Mouse (Mus musculus): ENCODE measurements at regions not wholly inside any gene's neighbourhood (a gene's known extent, or its start where the extent isn't known, plus 50 kb on each side); places are given as distances from the start of the nearest gene placed in this dataset.

GRCm38 (mm10) chr16:39159725-39160124 lies 267.3 kb downstream of the Igsf11 start:
- H3K4me3 ChIP-seq (ENCODE audit: low read depth, low read length): no peak overlapping the region
- no peaks in the 10 kb centered on the region for H3K36me3 ChIP-seq (ENCODE audit: control insufficient read depth, insufficient read depth, low read length, poor library complexity, severe bottlenecking)
- no peak overlapping the region for H3K27ac ChIP-seq (ENCODE audit: insufficient read depth, low read length)
- H3K27me3 ChIP-seq (ENCODE audit: control insufficient read depth, insufficient read depth, low read length, poor library complexity, severe bottlenecking): no peaks in the 10 kb centered on the region; the same call in none of the 2 replicates
- no peak for TF ChIP-seq CTCF (IDR thresholded peaks at IDR 0.05; ENCODE audit: low read depth, low read length)
- TF ChIP-seq EP300 (IDR thresholded peaks at IDR 0.05; ENCODE audit: insufficient read depth, low read depth, low read length): no peak
- no peak for TF ChIP-seq POLR2A (IDR thresholded peaks at IDR 0.05; ENCODE audit: insufficient read depth, low read length)
- H3K9me3 ChIP-seq (replicated peaks; ENCODE audit: control insufficient read depth, insufficient read depth, low read length, poor library complexity, severe bottlenecking): no peaks in the 10 kb centered on the region
- no peaks in the 10 kb centered on the region for H3K4me1 ChIP-seq (ENCODE audit: control insufficient read depth, insufficient read depth, low read length)
- no peak overlapping the region for H3K9ac ChIP-seq (ENCODE audit: low read depth, poor library complexity, severe bottlenecking)

GRCm38 (mm10) chr16:39162684-39163083 lies 270.2 kb downstream of the Igsf11 start:
- Histone ChIP-seq H3K36me3 (ENCODE audit: control insufficient read depth, insufficient read depth, low read length, poor library complexity, severe bottlenecking) (no peaks in the 10 kb centered on the region), H3K4me3 (ENCODE audit: low read depth, low read length) (no peak overlapping the region), H3K4me1 (ENCODE audit: control insufficient read depth, insufficient read depth, low read length) (no peaks in the 10 kb centered on the region), H3K27ac (ENCODE audit: insufficient read depth, low read length) (no peak overlapping the region), H3K27me3 (ENCODE audit: control insufficient read depth, insufficient read depth, low read length, poor library complexity, severe bottlenecking) (no peaks in the 10 kb centered on the region; the same call in none of the 2 replicates), H3K9me3 (replicated peaks; ENCODE audit: control insufficient read depth, insufficient read depth, low read length, poor library complexity, severe bottlenecking) (no peaks in the 10 kb centered on the region), H3K9ac (ENCODE audit: low read depth, poor library complexity, severe bottlenecking) (no peak overlapping the region)
- TF ChIP-seq CTCF (IDR thresholded peaks at IDR 0.05; ENCODE audit: low read depth, low read length): no peak

GRCm38 (mm10) chr16:39191861-39192260 lies 299.4 kb downstream of the Igsf11 start:
- Histone ChIP-seq H3K27ac (ENCODE audit: insufficient read depth, low read length) (no peak overlapping the region), H3K36me3 (ENCODE audit: control insufficient read depth, insufficient read depth, low read length, poor library complexity, severe bottlenecking) (no peaks in the 10 kb centered on the region), H3K4me3 (ENCODE audit: low read depth, low read length) (no peak overlapping the region), H3K9ac (ENCODE audit: low read depth, poor library complexity, severe bottlenecking) (no peak overlapping the region), H3K4me1 (ENCODE audit: control insufficient read depth, insufficient read depth, low read length) (no peaks in the 10 kb centered on the region), H3K27me3 (ENCODE audit: control insufficient read depth, insufficient read depth, low read length, poor library complexity, severe bottlenecking) (no peaks in the 10 kb centered on the region), H3K9me3 (replicated peaks; ENCODE audit: control insufficient read depth, insufficient read depth, low read length, poor library complexity, severe bottlenecking) (no peaks in the 10 kb centered on the region)
- no peak for TF ChIP-seq EP300 (IDR thresholded peaks at IDR 0.05; ENCODE audit: insufficient read depth, low read depth, low read length)
- no peak for TF ChIP-seq POLR2A (IDR thresholded peaks at IDR 0.05; ENCODE audit: insufficient read depth, low read length)
- no peak for TF ChIP-seq CTCF (IDR thresholded peaks at IDR 0.05; ENCODE audit: low read depth, low read length)

GRCm38 (mm10) chr16:39195431-39195830 lies 303.0 kb downstream of the Igsf11 start:
- no peak overlapping the region for H3K4me3 ChIP-seq (ENCODE audit: low read depth, low read length)
- TF ChIP-seq EP300 (IDR thresholded peaks at IDR 0.05; ENCODE audit: insufficient read depth, low read depth, low read length): no peak
- TF ChIP-seq CTCF (IDR thresholded peaks at IDR 0.05; ENCODE audit: low read depth, low read length): no peak
- no peak for TF ChIP-seq POLR2A (IDR thresholded peaks at IDR 0.05; ENCODE audit: insufficient read depth, low read length)
- no peak overlapping the region for H3K27ac ChIP-seq (ENCODE audit: insufficient read depth, low read length)
- H3K9me3 ChIP-seq (replicated peaks; ENCODE audit: control insufficient read depth, insufficient read depth, low read length, poor library complexity, severe bottlenecking): no peaks in the 10 kb centered on the region
- H3K9ac ChIP-seq (ENCODE audit: low read depth, poor library complexity, severe bottlenecking): no peak overlapping the region
- no peaks in the 10 kb centered on the region for H3K27me3 ChIP-seq (ENCODE audit: control insufficient read depth, insufficient read depth, low read length, poor library complexity, severe bottlenecking)
- H3K36me3 ChIP-seq (ENCODE audit: control insufficient read depth, insufficient read depth, low read length, poor library complexity, severe bottlenecking): no peaks in the 10 kb centered on the region
- no peaks in the 10 kb centered on the region for H3K4me1 ChIP-seq (ENCODE audit: control insufficient read depth, insufficient read depth, low read length)

GRCm38 (mm10) chr16:39196896-39197295 lies 304.4 kb downstream of the Igsf11 start:
- Histone ChIP-seq H3K27ac (ENCODE audit: insufficient read depth, low read length) (no peak overlapping the region), H3K27me3 (ENCODE audit: control insufficient read depth, insufficient read depth, low read length, poor library complexity, severe bottlenecking) (no peaks in the 10 kb centered on the region), H3K9ac (ENCODE audit: low read depth, poor library complexity, severe bottlenecking) (no peak overlapping the region), H3K4me1 (ENCODE audit: control insufficient read depth, insufficient read depth, low read length) (no peaks in the 10 kb centered on the region), H3K36me3 (ENCODE audit: control insufficient read depth, insufficient read depth, low read length, poor library complexity, severe bottlenecking) (no peaks in the 10 kb centered on the region), H3K9me3 (replicated peaks; ENCODE audit: control insufficient read depth, insufficient read depth, low read length, poor library complexity, severe bottlenecking) (no peaks in the 10 kb centered on the region), H3K4me3 (ENCODE audit: low read depth, low read length) (no peak overlapping the region)
- TF ChIP-seq EP300 (IDR thresholded peaks at IDR 0.05; ENCODE audit: insufficient read depth, low read depth, low read length): no peak
- TF ChIP-seq CTCF (IDR thresholded peaks at IDR 0.05; ENCODE audit: low read depth, low read length): no peak
- no peak for TF ChIP-seq POLR2A (IDR thresholded peaks at IDR 0.05; ENCODE audit: insufficient read depth, low read length)

GRCm38 (mm10) chr16:39223551-39223950 lies 331.1 kb downstream of the Igsf11 start:
- Histone ChIP-seq H3K9ac (ENCODE audit: low read depth, poor library complexity, severe bottlenecking) (no peak overlapping the region), H3K9me3 (replicated peaks; ENCODE audit: control insufficient read depth, insufficient read depth, low read length, poor library complexity, severe bottlenecking) (no peaks in the 10 kb centered on the region; the same call in 1 of the 2 replicates), H3K4me1 (ENCODE audit: control insufficient read depth, insufficient read depth, low read length) (no peaks in the 10 kb centered on the region), H3K4me3 (ENCODE audit: low read depth, low read length) (no peak overlapping the region), H3K27ac (ENCODE audit: insufficient read depth, low read length) (no peak overlapping the region), H3K36me3 (ENCODE audit: control insufficient read depth, insufficient read depth, low read length, poor library complexity, severe bottlenecking) (no peaks in the 10 kb centered on the region), H3K27me3 (ENCODE audit: control insufficient read depth, insufficient read depth, low read length, poor library complexity, severe bottlenecking) (no peaks in the 10 kb centered on the region)
- TF ChIP-seq EP300 (IDR thresholded peaks at IDR 0.05; ENCODE audit: insufficient read depth, low read depth, low read length) (no peak), POLR2A (IDR thresholded peaks at IDR 0.05; ENCODE audit: insufficient read depth, low read length) (no peak), CTCF (IDR thresholded peaks at IDR 0.05; ENCODE audit: low read depth, low read length) (no peak)
